Mouse (Mus musculus) forebrain, embryonic 16.5 days (tissue): ENCODE measurements around the gene Capn7. TPM values are rescaled to one million over a fixed set of nuclear protein-coding genes. Genes with fewer than 3 reads are reported as not detected.

Experiments
- ATAC-seq: fragments of 200-750 bp; cut with Nextera tagmentation; 2 replicates; pipeline ENCODE4 v1.8.0; 2017; ENCODE audit warnings: mild to moderate bottlenecking, moderate library complexity
- H3K27ac ChIP-seq: fragments of 300-500 bp; sonication (generic); 2 replicates; pipeline ENCODE4 v1.5.1; 2014; ENCODE audit warnings: low read length, control low read depth
- H3K27me3 ChIP-seq: fragments of 300-500 bp; sonication (generic); replicated peaks from 2 replicates; pipeline ENCODE4 v1.6.1; 2014; ENCODE audit warnings: low read length; ENCODE audit not compliant: control insufficient read depth, insufficient read depth
- H3K36me3 ChIP-seq: fragments of 300-500 bp; sonication (generic); 2 replicates; pipeline ENCODE4 v1.6.1; 2014; ENCODE audit not compliant: control insufficient read depth, insufficient read depth
- H3K4me1 ChIP-seq: fragments of 300-500 bp; sonication (generic); replicated peaks from 2 replicates; pipeline ENCODE4 v1.6.1; 2014; ENCODE audit warnings: low read length; ENCODE audit not compliant: control insufficient read depth, insufficient read depth
- H3K4me2 ChIP-seq: fragments of 300-500 bp; sonication (generic); 2 replicates; pipeline ENCODE4 v1.6.1; 2014; ENCODE audit warnings: mild to moderate bottlenecking, low read length, control low read depth
- H3K4me3 ChIP-seq: fragments of 300-500 bp; sonication (generic); replicated peaks from 2 replicates; pipeline ENCODE4 v1.5.1; 2014; ENCODE audit warnings: mild to moderate bottlenecking, low read length, control low read depth
- H3K9ac ChIP-seq: fragments of 300-500 bp; sonication (generic); replicated peaks from 2 replicates; pipeline ENCODE4 v1.6.1; 2014; ENCODE audit warnings: low read depth, low read length, control low read depth
- H3K9me3 ChIP-seq: fragments of 300-500 bp; sonication (generic); 2 replicates; pipeline ENCODE4 v1.6.1; 2016; ENCODE audit warnings: low read length; ENCODE audit not compliant: control insufficient read depth
- WGBS: fragments of 180-500 bp; shearing (Covaris S2); extraction: QIAGEN DNeasy Blood & Tissue Kit; methylation state at CpG from one replicate; pipeline ENCODE4 v1.1.7; 2014; 5-methylcytosine and 5-hydroxymethylcytosine counted together
- polyA plus RNA-seq: library from polyadenylated mRNA; unstranded; fragments of >200 nt; fragmentation: Nextera tagmentation; extraction: Ambion mirVana; gene quantifications from 2 replicates; pipeline ENCODE4 v1.2.1, GENCODE M21; 2015

Gene Capn7
- polyA plus RNA-seq, 1 experiment from 2014 or later: 74.6 TPM

DNA sequence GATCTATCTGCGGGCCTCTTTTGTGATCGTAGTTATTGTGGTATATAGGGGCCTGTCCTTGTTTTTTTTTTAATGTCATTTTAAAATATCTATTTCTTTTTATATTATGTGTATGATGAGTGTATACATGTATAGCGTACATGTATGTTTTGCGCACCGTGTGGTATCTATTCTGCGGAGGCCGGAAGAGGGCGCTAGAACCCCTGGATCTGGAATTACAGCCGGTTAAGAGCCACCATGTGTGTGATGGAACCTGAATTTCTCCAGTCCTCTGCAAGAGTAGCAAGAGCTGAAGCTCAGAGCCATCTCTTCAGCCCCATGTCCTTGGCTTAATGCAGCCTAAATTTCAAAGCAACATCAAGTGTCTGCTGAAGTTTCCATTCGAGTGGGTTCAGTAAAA is 11.6 kb upstream of the Capn7 start:
- Histone ChIP-seq H3K4me2 (no peak overlapping the region), H3K9ac (no peak overlapping the region)

DNA sequence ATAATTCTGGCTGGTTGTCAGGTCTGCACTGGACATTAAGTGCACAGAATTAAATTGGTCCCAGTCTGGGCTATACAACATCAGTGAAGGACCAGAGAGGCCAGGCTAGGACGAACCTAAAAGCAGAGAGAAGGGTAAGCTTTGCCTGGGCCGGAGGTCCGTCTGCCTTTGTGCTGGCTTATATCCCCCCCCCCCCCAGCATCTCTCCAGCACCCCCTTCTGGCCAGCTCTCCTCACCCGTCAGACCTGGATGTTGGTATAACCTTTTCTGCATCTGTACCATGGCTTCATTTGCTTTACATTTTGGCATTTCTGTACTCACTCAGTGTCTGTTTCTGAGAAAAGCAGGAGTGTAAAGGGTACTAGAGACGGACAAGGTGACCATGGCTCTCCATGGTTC is 10.9 kb upstream of the Capn7 start:
- H3K27me3 ChIP-seq: no peaks in the 10 kb centered on the region
- no peak for ATAC-seq
- no peaks in the 10 kb centered on the region for H3K36me3 ChIP-seq
- 0 out of 2 replicates have a peak, but pooled peaks cover 3% of the 10 kb centered on the region for H3K4me1 ChIP-seq
- no peak overlapping the region for H3K4me3 ChIP-seq
- H3K4me2 ChIP-seq: no peak overlapping the region
- no peaks in the 10 kb centered on the region for H3K9me3 ChIP-seq
- 42% methylated on average over 5 of the region's 5 CpGs for WGBS
- H3K27ac ChIP-seq: no peak overlapping the region
- H3K9ac ChIP-seq: no peak overlapping the region

More for the DNA sequence above, 11.6 kb upstream of the Capn7 start:
- H3K4me1 ChIP-seq: 0 out of 2 replicates have a peak, but pooled peaks cover 3% of the 10 kb centered on the region
- H3K4me3 ChIP-seq: no peak overlapping the region
- WGBS: 73% methylated on average over 10 of the region's 10 CpGs
- no peak overlapping the region for H3K27ac ChIP-seq
- no peaks in the 10 kb centered on the region for H3K9me3 ChIP-seq
- ATAC-seq: no peak
- H3K36me3 ChIP-seq: no peaks in the 10 kb centered on the region
- no peaks in the 10 kb centered on the region for H3K27me3 ChIP-seq

DNA sequence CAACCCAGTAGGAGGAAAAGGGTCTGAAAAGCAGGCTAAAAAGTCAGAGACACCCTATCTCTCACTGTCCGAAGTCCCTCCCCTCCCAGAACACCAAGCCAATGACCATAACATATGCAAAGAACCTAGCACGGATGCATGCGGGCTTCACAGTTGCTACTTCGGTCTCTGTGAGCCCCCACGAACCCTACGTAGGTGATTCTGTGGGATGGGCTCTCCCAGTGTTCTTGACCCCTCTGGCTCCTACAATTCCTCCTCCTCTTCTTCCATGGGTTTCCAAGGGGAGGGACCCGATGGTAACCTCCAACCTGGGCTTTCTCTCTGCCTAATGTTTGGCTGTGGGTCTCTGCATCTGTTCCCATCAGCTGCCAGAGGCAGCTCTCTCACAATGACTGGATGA is 9.7 kb upstream of the Capn7 start:
- H3K4me2 ChIP-seq: no peak overlapping the region
- WGBS: 83% methylated on average over 7 of the region's 7 CpGs
- no peaks in the 10 kb centered on the region for H3K9me3 ChIP-seq
- no peaks in the 10 kb centered on the region for H3K36me3 ChIP-seq
- H3K27me3 ChIP-seq: no peaks in the 10 kb centered on the region
- 0 out of 2 replicates have a peak, but pooled peaks cover 3% of the 10 kb centered on the region for H3K4me1 ChIP-seq
- no peak overlapping the region for H3K9ac ChIP-seq
- no peak overlapping the region for H3K4me3 ChIP-seq
- ATAC-seq: no peak
- H3K27ac ChIP-seq: no peak overlapping the region

DNA sequence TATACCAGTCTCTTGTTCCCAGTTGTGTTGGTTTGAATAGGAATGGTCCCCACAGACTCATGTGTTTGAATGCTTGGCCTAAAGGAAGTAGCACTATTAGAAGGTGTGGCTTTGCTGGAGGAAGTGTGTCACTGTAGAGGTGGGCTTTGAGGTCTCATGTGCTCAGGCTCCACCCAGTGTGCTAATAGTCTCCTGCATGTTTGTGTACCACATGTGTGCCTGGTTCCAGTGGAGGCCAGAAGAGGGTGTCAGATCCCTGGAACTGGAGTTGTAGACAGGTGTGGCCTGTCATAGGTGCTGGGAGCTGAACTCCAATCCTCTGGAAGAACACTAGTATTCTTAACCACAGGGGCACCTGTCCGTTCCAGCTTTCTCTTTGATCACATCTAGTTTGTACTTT is 9.2 kb upstream of the Capn7 start:
- no peak overlapping the region for H3K4me2 ChIP-seq
- no peaks in the 10 kb centered on the region for H3K9me3 ChIP-seq
- H3K27me3 ChIP-seq: no peaks in the 10 kb centered on the region
- 91% methylated on average over 1 of the region's 1 CpGs for WGBS
- 0 out of 2 replicates have a peak, but pooled peaks cover 3% of the 10 kb centered on the region for H3K4me1 ChIP-seq
- H3K9ac ChIP-seq: no peak overlapping the region
- no peaks in the 10 kb centered on the region for H3K36me3 ChIP-seq
- H3K27ac ChIP-seq: no peak overlapping the region
- no peak for ATAC-seq
- no peak overlapping the region for H3K4me3 ChIP-seq

DNA sequence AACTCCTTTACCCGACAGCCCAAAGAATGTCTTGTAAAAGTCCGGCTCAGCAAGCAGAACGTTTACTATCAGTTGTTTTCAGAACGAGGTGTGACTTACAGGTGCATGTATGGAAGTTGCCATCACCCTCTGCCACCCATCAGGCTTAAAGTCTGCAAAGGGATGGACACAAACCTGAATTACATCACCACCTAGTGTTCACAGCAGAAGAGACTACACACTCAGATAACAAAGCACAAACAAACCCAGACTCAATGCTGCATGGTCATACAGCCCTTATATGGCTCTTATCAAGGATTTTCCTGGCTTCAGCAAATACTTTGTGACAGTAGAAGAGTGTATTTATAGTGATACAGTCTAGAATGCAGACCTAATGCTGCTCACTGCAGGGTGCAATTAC is 8.8 kb upstream of the Capn7 start:
- Histone ChIP-seq H3K27me3 (no peaks in the 10 kb centered on the region), H3K9ac (no peak overlapping the region), H3K4me2 (no peak overlapping the region), H3K36me3 (no peaks in the 10 kb centered on the region), H3K9me3 (no peaks in the 10 kb centered on the region), H3K27ac (no peak overlapping the region), H3K4me1 (0 out of 2 replicates have a peak, but pooled peaks cover 3% of the 10 kb centered on the region), H3K4me3 (no peak overlapping the region)
- no peak for ATAC-seq
- 82% methylated on average over 4 of the region's 4 CpGs for WGBS

DNA sequence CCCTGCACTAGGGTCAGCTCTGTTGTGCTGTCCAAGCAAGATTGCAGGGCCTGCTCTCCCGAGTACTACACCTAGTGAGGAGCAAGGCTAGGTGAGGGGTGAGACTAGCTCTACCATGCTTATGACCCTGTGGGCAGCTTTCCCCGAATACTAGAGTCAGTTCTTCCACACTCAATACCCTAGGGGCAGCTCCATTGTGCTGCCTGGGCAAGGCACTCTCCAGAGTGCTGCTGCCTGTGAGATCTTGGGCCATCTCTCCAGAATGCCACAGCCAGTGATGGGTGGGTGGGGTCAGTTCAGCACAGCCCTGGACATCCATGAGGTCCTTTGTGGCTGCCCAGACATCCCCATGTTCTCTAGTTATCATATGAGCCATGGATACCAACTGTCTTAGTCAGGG is 6.7 kb upstream of the Capn7 start:
- Histone ChIP-seq H3K4me3 (no peak overlapping the region), H3K27me3 (no peaks in the 10 kb centered on the region), H3K4me1 (no peaks in the 10 kb centered on the region), H3K36me3 (no peaks in the 10 kb centered on the region), H3K4me2 (no peak overlapping the region), H3K9me3 (no peaks in the 10 kb centered on the region), H3K27ac (no peak overlapping the region), H3K9ac (no peak overlapping the region)
- WGBS: 72% methylated on average over 2 of the region's 2 CpGs
- ATAC-seq: no peak

DNA sequence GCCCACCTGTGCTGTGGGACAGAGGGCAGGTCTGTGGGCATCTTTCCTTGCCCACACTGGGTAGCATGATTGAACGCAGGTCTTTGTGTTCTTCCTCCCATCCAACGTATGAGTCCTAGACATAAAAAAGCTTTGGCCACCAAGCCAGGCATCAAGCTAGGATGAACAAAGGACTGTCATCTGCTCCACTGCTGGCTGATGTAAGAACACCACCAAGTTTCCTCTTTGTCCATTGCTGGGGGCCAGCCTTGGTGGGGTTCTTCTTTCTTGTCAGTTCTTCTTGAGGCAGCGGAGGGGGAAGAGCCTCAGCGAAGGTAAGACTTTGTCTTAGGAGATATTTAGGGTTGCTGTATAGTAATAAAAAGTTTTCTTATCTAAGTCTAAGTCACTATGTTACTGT is 5.5 kb upstream of the Capn7 start:
- Histone ChIP-seq H3K36me3 (no peaks in the 10 kb centered on the region), H3K27ac (no peak overlapping the region), H3K4me1 (peaks cover 6% of the 10 kb centered on the region), H3K9me3 (no peaks in the 10 kb centered on the region), H3K4me3 (no peak overlapping the region), H3K9ac (no peak overlapping the region), H3K4me2 (no peak overlapping the region), H3K27me3 (no peaks in the 10 kb centered on the region)
- ATAC-seq: no peak
- 85% methylated on average over 4 of the region's 4 CpGs for WGBS

DNA sequence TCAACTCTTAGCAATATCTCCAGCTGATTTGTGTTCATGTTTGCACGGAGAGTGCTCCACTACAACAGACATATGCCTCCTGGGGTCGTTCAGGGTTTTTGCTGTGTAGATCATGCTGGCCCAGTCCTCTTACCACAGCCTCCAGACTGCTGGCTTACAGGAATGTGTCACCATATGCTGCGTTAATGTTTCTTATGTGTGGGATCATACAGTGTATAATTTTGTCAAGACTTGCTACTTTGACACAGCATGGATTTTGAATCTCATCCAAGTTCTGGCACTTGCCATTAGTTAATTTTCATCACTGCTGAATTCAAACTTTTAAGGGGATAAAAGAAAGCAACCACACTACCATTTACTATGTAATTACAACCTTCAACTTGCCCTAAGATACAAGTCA is 673 bp upstream of the Capn7 start:
- Histone ChIP-seq H3K4me3 (peak overlapping the region; percentile 84), H3K4me1 (peaks cover 19% of the 10 kb centered on the region), H3K9me3 (no peaks in the 10 kb centered on the region), H3K36me3 (peaks cover 2% of the 10 kb centered on the region; the same call in 1 of the 2 replicates), H3K9ac (peak overlapping the region; percentile 60), H3K27me3 (no peaks in the 10 kb centered on the region), H3K4me2 (peak overlapping the region; percentile 60), H3K27ac (peak overlapping the region; percentile 80)
- ATAC-seq: peak; percentile 36
- 38% methylated on average over 3 of the region's 3 CpGs for WGBS

DNA sequence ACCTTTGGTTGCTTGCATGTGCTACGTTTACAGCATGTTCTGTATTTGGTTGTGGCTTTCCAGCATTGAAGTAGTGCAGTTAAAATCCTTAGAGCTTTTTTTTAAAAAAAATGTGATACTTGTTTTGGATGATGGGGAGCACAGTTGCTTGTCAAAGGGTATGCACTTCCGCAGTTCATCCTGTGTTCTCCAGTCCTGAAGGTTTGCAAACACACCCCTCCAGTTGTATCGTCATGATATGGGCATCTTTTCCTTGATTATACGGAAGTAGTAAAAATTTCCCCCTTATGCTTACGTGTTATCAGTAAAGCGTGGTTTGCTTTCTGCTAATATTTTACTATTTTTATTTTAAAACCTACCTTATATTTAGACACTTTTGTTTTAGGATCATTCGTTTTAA is 968 bp downstream of the Capn7 start:
- Histone ChIP-seq H3K27me3 (no peaks in the 10 kb centered on the region), H3K4me3 (peak overlapping the region; percentile 84), H3K9me3 (no peaks in the 10 kb centered on the region), H3K4me1 (peaks cover 19% of the 10 kb centered on the region), H3K36me3 (peaks cover 3% of the 10 kb centered on the region; the same call in 1 of the 2 replicates), H3K9ac (peak overlapping the region; percentile 87), H3K27ac (no peak overlapping the region), H3K4me2 (peak overlapping the region; percentile 63)
- ATAC-seq: no peak
- WGBS: 41% methylated on average over 7 of the region's 7 CpGs

DNA sequence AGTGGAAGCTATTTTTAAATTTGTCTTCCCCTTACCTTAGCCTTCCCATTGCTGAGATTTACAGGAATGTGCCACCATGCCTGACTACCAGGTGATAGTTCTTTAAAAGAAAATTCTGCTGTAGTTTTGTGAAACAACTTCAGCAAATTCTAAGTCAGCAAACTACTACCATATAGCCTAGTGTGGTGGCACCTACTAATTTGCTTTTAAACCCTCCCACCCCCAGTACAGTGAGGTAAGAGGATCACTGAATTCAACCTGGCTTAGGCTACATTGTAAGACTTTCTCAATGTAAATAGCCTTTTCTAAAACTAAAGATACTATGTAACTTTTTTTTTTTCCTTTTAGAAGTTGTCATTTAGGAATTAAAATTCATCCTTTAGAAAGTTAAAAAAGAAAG is 1.5 kb downstream of the Capn7 start:
- Histone ChIP-seq H3K4me2 (peak overlapping the region; percentile 63), H3K9ac (no peak overlapping the region), H3K36me3 (peaks cover 3% of the 10 kb centered on the region), H3K27me3 (no peaks in the 10 kb centered on the region), H3K4me3 (peak overlapping the region; percentile 84), H3K4me1 (peaks cover 19% of the 10 kb centered on the region), H3K9me3 (no peaks in the 10 kb centered on the region), H3K27ac (no peak overlapping the region)
- ATAC-seq: no peak
